Comparison of ENCODE assay signal across 2 mouse cellular contexts in genomic region chr1:131820353-131820752, GRCm38 (mm10). TPM values are rescaled to one million over a fixed set of nuclear protein-coding genes. Genes with fewer than 3 reads are reported as not detected.
"Had no signal": no experiment of that assay in that cellular context is flagged by ENCODE, and none has a peak within 500 bp of the region (broad histone marks: within the 10 kb centered on the region; RNA-seq: fewer than 3 reads in every experiment).

No protein-coding gene starts in this region.

RNA-seq across cellular contexts. Expression of gene Pm20d1, which starts 23.2 kb away (rescaled TPM):
- total RNA-seq: neutrophil, adult 5-6 weeks had no signal
- polyA plus RNA-seq: macrophage had no signal
